Mouse (Mus musculus) cerebellum, adult (tissue): ENCODE results near the gene Vmn2r92.
"Not testable (repeated sequence)": the region's sequence is repeated elsewhere in the genome, so short reads cannot be mapped to it uniquely, and the experiment has no call there.

Experiments used
- ATAC-seq: cut with Nextera tagmentation; 2 replicates; pipeline ENCODE4 v1.9.2; 2017; ENCODE audit warnings: mild to moderate bottlenecking, moderate library complexity, mixed read lengths; ENCODE audit not compliant: insufficient number of reproducible peaks, low FRiP score, low TSS enrichment

Vmn2r92 gene

GRCm38 (mm10) chr17:18151587-18151986, at the start of gene Vmn2r92:
Vmn2r92 (plus strand) TSS chr17:18151887.
- not testable (repeated sequence) for ATAC-seq

GRCm38 (mm10) chr17:18102265-18102664, 49.4 kb upstream of the Vmn2r92 start:
- ATAC-seq, result not testable (repeated sequence)

- not testable (repeated sequence) for ATAC-seq
Measured at GRCm38 (mm10) chr17:18161194-18161593, 9.5 kb downstream of the Vmn2r92 start.

- no peak for ATAC-seq
Measured at GRCm38 (mm10) chr17:18189732-18190131, 38.0 kb downstream of the Vmn2r92 start.

- no peak for ATAC-seq
Measured at GRCm38 (mm10) chr17:18221300-18221699, 69.6 kb downstream of the Vmn2r92 start.

- no peak for ATAC-seq
Measured at GRCm38 (mm10) chr17:18231996-18232395, 80.3 kb downstream of the Vmn2r92 start.

- ATAC-seq, result no peak
Measured at GRCm38 (mm10) chr17:18236931-18237330, 85.2 kb downstream of the Vmn2r92 start.
